Mouse (Mus musculus): ENCODE results near the gene Olfr672. TPM values are rescaled to one million over a fixed set of nuclear protein-coding genes. Genes with fewer than 3 reads are reported as not detected.
"Not testable (repeated sequence)": the region's sequence is repeated elsewhere in the genome, so short reads cannot be mapped to it uniquely, and the experiment has no call there.

Olfr672 gene
- not detected for polyA plus RNA-seq (2017; shearing (Covaris generic))

- no peak for ATAC-seq
These were observed at the start of gene Olfr672 for GRCm38 (mm10) chr7:105001929-105002328. TSS of gene Olfr672 (minus strand) at chr7:105002029.

DNA sequence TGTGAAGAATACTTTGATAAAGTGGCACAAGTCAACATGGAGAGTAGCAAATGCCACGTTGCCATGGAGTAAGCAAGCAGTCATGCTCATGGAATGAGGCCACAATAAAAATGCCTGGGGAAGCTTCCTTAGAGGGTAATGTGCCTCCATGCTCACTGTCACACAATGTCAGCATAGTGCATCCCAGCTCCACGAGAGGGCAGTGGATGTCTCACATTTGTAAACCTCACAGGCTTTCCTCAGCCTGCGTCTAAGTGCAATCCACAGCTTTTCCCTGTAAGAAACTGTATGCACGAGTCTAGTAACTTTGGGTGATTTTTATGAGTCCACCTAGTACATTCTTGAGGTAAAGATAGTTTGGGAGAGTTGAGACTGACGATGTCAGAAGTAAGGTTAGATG, 32.0 kb upstream of the Olfr672 start:
- ATAC-seq = not testable (repeated sequence)

DNA sequence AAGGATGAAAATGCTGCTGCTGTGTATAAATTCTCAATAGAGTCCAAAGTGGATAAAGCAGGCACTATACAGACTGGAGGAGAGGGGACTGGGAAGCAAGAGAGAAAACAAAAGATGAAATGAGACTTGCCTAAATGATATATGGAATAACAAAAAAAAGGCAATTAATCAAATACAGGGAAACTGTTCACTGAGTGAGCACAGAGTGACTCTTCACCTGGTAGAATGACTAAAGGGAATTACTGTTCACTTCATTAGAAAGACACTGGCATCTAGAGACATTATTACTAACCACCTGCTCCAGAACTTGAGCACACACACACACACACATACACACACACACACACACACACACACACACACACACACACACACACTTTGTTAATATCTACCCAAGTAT, 30.6 kb upstream of the Olfr672 start, which contains the start of gene Olfr676:
TSS of gene Olfr676 (plus strand) at position 301 of the 400 bp plus-strand sequence.
- no peak for ATAC-seq

DNA sequence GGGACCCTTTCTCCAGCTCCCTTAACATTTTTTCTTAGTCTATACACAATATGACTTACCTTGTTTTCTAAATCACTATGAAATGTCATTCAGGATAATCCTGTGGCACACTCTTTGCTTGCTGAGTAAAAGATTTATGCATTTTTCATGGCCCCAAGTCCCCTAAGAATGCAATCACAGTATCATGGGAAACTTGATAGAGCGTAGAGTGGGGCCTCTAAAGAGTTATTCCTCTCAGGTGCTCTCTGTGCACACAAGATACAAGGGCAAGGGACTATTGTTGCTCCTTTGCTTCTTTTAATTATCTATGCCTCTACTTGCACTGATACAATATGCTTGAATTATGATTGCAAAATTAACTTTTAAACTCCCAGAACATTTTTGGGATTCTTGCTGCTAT, 26.5 kb upstream of the Olfr672 start, which contains the start of gene Olfr675:
TSS of gene Olfr675 (minus strand) at position 101 of the 400 bp plus-strand sequence.
- ATAC-seq = no peak

- no peak for ATAC-seq
These were observed 20.7 kb upstream of the Olfr672 start for GRCm38 (mm10) chr7:105022530-105022929.

- ATAC-seq = no peak
These were observed 22.8 kb downstream of the Olfr672 start, which contains the start of gene Olfr671 for GRCm38 (mm10) chr7:104979026-104979425. TSS of gene Olfr671 (minus strand) at chr7:104979126.

DNA sequence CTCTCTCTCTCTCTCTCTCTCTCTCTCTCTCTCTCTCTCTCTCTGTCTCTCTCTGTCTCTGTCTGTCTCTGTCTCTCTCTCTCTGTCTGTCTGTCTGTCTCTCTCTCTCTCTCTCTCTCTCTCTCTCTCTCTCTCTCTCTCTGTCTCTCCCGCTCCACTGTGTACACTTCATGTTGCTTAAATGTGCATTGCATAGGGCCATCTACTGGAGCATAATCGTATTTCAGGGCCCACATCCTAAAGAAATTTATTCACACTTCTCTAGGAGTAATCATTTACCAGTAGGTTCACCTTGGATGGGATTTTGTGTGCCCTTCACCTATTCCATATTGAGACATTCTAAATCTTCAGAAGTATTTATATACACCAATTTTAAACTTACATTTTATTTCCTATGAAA, 29.3 kb downstream of the Olfr672 start:
- not testable (repeated sequence) for ATAC-seq

DNA sequence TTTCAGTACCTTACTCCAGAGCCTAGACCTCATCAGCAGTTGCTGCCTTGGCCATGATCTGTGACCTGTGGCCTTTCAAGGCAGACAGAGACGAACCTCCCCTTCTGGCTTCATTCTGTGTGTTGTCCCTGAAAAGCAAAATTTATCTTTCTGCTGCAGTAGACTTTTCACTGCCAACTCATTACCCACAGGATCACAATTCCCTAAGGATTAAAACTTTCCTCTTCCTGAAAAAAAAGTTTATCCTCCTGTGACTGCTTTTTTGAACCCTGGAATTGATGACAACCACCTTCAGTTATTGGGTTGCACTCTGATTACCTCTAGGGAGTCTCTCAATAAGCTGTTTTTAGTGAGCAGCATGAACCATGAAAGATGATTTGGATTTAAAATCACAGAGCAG, 39.3 kb downstream of the Olfr672 start, which contains the start of gene Olfr670:
TSS of gene Olfr670 (minus strand) at position 101 of the 400 bp plus-strand sequence.
- no peak for ATAC-seq

DNA sequence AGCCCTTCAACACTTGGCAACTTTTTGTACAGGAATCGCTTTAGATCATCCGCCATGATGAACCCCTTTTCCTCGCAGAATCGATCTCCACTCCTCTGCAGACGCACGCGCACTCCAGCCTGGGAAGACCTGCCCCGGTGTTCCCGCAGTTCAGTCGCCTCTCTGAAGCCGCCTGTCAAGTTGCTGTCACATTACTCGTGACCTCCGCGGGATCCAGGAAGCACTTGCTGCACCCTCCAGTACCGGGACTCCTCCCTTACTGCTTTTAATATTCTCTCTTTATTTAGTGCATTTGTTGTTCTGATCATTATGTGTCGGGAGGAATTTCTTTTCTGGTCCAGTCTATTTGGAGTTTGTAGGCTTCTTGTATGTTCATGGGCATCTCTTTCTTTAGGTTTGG, 51.6 kb downstream of the Olfr672 start:
- ATAC-seq = peak; percentile 67

Other genes starting within 250 kb of the Olfr672 start
- gene Usp17le, start 224.6 kb downstream of the Olfr672 start, polyA plus RNA-seq (2017; shearing (Covaris generic)) = not detected
- gene Usp17lb, start 159.4 kb downstream of the Olfr672 start, polyA plus RNA-seq (2017; shearing (Covaris generic)) = not detected
- gene Usp17la, start 145.0 kb downstream of the Olfr672 start, polyA plus RNA-seq (2017; shearing (Covaris generic)) = not detected
- gene Olfr665, start 124.0 kb downstream of the Olfr672 start, polyA plus RNA-seq (2017; shearing (Covaris generic)) = not detected
- not detected for gene Olfr666, start 106.1 kb downstream of the Olfr672 start, polyA plus RNA-seq (2017; shearing (Covaris generic))
- not detected for gene Olfr667, start 80.5 kb downstream of the Olfr672 start, polyA plus RNA-seq (2017; shearing (Covaris generic))
- not detected for gene Olfr668, start 74.0 kb downstream of the Olfr672 start, polyA plus RNA-seq (2017; shearing (Covaris generic))
- gene Olfr669, start 67.8 kb downstream of the Olfr672 start, polyA plus RNA-seq (2017; shearing (Covaris generic)) = not detected
- gene Olfr670, start 39.4 kb downstream of the Olfr672 start, polyA plus RNA-seq (2017; shearing (Covaris generic)) = not detected
- not detected for gene Olfr671, start 22.9 kb downstream of the Olfr672 start, polyA plus RNA-seq (2017; shearing (Covaris generic))
- gene Olfr675, start 26.4 kb upstream of the Olfr672 start, polyA plus RNA-seq (2017; shearing (Covaris generic)) = not detected
- not detected for gene Olfr676, start 30.7 kb upstream of the Olfr672 start, polyA plus RNA-seq (2017; shearing (Covaris generic))
- gene Olfr677, start 49.3 kb upstream of the Olfr672 start, polyA plus RNA-seq (2017; shearing (Covaris generic)) = not detected
- gene Olfr678, start 62.4 kb upstream of the Olfr672 start, polyA plus RNA-seq (2017; shearing (Covaris generic)) = not detected
- not detected for gene Olfr679, start 79.2 kb upstream of the Olfr672 start, polyA plus RNA-seq (2017; shearing (Covaris generic))
- gene Olfr680-ps1, start 90.8 kb upstream of the Olfr672 start, polyA plus RNA-seq (2017; shearing (Covaris generic)) = not detected
- gene Olfr681, start 114.8 kb upstream of the Olfr672 start, polyA plus RNA-seq (2017; shearing (Covaris generic)) = not detected
- not detected for gene Olfr683, start 145.0 kb upstream of the Olfr672 start, polyA plus RNA-seq (2017; shearing (Covaris generic))
- gene Olfr684, start 161.6 kb upstream of the Olfr672 start, polyA plus RNA-seq (2017; shearing (Covaris generic)) = not detected
- not detected for gene Olfr685, start 184.0 kb upstream of the Olfr672 start, polyA plus RNA-seq (2017; shearing (Covaris generic))
- gene Olfr686, start 205.5 kb upstream of the Olfr672 start, polyA plus RNA-seq (2017; shearing (Covaris generic)) = not detected

Data from CD4-positive, CD25-positive, alpha-beta regulatory T cell, adult 4 months (primary cell).